Mouse (Mus musculus) forelimb bud, embryonic 11.5 days (tissue): ENCODE data around the gene Grcc10.

Experiments
- DNase-seq: peaks from one replicate; pipeline ENCODE4 v3.0.0-alpha.2; 2012; ENCODE audit warnings: low read depth, low spot score

The Grcc10 gene

DNA sequence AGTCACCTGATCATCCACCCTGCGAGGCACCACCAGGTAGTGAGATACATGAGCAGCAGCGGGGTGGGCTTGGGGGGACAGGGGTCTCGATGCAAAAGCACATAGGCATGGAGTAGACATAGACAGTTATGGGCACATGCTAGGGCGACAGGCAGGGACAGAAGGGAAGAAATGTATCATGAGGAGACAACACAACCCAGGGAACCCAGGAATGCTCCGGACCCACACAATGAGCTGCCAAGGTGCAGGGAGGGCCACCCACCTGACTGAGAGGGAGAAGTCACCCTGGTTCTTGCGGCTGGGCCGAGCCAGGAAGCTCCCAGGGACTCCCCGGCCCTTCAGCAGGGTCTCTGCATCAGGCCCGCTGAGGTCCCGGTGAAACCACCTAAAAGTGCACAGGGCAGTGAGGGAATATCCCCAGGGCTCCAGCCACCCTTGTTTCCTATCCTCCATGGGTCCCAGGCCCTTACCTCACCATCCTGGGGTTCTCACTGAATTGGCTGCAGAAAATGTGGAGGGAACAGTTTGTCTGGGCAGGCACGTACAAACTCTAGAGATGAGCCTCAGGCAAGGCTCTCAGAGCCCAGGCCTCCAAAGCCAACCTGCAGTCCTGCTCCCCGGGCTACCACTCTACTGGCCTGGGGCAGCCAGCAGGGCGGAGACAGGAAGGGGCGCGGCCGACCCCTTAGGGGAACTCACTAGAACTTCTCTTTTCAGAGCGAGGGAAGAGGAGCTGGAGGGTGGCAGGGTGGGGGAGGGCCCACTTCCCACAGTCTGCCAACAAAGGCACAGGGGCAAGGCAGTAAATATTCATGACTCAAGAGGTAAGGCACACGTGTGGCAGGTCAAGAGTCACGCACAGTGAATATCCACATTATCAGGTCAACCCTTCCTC is 8.5 kb downstream of the Grcc10 start:
- no peak for DNase-seq

DNA sequence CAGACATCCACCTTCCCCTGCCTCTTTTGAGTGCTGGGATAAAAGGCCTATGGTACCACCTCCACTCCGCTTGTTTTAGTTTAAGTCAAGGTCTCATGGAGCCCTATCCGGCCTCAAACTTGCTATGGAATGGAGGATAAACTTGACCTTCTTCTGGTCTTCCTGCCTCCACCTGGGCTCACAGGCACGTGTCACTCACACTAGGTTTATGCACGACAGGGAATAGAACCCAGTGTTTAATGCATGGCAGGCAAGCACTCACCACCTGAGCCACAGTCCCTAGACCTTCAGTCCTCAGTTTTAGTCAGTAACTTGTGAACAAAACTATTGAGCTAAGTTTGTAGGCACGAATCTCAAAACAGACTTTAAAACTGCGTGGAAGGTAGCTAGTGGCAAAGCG is 10.1 kb downstream of the Grcc10 start:
- no peak for DNase-seq

- no peak for DNase-seq
Measured at GRCm38 (mm10) chr6:124729850-124730705, 11.1 kb downstream of the Grcc10 start.

- no peak for DNase-seq
Measured at GRCm38 (mm10) chr6:124728621-124729020, 12.6 kb downstream of the Grcc10 start.

- DNase-seq, result no peak
Measured at GRCm38 (mm10) chr6:124724472-124724871, 16.7 kb downstream of the Grcc10 start.

- no peak for DNase-seq
Measured at GRCm38 (mm10) chr6:124723541-124723940, 17.6 kb downstream of the Grcc10 start.

DNA sequence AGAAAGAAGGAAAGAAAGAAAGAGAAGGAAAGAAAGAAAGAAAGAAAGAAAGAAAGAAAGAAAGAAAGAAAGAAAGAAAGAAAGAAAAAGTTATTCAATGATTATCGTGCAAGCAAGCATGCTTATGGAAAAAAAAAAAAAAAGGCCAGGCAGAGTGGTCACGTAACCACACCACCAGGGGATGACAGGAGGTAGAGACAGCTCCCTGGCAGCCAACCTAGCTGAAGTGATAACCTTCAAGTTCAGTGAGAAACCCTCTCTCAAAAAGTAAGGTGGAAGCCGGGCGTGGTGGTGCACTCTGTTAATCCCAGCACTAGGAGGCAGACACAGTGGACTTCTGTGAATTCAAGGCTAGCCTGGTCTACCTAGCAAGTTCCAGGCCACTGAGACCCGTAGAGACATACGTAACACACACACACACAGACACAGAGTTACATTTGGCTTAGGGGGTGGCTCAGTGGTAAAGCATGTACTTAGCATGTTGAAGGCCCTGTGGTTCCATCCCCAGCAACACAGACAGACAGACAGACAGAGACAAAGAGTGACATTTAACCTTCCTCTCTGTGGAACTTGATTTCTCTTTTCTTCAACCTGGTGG is 18.2 kb downstream of the Grcc10 start:
- no peak for DNase-seq

GRCm38 (mm10) chr6:124720904-124721303 is 20.3 kb downstream of the Grcc10 start:
- DNase-seq, result no peak

DNA sequence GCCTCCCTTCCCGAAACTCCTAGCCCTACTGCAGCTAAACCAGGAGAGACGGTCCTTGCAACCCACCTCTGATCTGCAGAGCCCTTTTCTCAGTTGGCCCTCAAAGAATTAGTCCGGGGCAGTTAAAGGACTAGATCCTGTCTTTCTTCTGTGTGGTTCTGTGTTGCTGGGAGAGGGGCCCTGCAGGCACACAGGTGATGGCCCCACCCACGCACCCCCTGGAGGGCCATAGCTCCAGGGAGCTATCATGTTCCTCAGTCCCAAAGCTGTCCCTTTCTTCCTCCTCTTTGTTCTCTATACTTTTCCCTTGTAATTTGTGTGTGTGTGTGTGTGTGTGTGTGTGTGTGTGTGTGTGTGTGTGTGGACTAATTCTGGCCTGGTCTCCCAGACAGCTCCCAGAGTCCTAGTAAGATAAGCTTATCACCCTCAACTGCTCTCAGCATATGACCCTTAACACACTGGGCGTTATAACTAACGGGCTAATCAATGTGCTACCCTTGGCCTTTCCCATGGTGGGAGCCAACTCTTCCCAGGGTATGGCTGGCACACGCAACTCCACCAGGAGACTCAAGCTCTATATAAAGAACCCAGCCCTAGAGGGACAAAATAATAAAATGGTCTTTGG is 21.7 kb downstream of the Grcc10 start:
- DNase-seq, result no peak

DNA sequence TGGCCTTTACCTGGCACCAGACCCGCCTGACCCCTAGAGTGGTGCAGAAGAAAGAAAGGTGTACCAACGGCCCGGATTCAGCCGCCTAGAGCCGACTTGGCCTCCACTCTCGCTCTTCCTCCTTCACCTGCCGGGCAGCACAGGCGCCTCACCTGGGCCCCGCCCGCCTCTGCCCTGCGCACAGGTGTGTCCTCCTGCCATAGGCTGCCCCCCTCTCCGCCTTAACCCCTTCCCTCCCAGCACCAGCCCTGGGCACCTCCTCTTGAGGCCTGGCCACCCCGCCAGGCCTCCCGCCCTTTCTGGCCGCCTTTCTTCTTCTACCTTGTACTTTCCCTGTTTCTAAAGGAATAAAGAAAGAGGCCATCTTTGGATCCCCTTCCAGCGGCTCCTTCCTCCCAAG is 22.5 kb downstream of the Grcc10 start:
- DNase-seq, result no peak

DNA sequence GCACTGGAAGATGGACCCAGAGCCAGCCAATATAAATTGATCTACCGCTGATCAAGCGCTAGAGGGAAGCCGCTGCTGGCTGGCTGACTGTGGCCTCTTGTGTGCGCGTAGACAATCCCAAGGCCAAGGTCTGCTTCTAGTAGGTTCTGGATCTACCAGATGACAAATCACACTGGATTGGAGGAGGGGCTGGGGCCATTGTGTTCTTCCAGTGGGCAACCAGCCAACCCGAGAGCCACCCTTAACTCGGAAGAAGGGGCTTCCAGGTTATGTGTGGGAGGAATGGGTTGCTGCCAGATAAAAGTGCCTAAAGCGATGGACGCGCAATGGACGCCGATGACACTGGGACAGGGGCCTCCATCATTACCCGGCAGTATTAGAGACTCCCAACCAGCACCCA is 23.2 kb downstream of the Grcc10 start:
- no peak for DNase-seq

- DNase-seq, result peak; percentile 30
Measured at GRCm38 (mm10) chr6:124716864-124717490, 24.2 kb downstream of the Grcc10 start.

GRCm38 (mm10) chr6:124712918-124713317 is 28.3 kb downstream of the Grcc10 start:
- no peak for DNase-seq

DNA sequence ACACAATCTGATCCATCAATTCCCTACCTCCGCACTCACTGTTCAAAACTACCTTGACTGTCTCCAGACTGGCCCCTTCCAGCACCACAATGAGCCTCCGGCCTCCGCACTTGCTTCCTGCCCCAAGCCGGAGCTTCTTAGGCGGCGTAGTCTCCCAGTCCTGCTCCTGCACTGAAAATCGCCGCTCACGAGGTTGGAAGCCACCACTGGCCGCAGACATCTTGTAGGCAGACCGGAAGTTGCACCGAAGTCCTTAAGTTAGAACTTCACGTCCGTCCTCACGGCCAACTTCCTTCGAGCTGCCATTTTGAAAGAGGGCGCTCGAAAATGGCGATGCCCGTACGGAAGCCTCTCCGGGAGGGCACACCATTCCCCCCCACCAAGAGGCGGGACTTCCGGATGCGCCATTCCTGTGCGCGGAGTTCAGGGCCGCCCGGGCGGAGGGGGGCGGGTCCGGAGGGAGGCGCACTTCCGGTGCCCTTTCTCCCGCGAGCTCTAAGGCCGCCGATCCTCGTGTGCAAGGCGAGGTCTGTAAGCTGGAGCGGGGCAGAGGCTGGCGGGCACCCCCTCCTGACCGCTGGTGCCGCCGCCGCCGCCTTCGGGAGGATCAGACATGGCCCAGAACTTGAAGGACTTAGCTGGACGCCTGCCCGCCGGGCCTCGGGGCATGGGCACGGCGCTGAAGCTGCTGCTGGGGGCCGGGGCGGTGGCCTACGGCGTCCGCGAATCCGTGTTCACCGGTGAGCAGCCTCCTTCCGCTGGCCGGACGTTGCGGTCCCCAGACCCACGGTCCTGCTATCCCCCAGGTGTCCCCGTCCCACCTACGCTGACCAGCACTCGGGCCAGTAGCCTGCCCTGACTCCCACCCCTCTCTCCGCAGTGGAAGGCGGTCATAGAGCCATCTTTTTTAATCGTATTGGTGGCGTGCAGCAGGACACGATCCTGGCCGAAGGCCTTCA is 29.1 kb downstream of the Grcc10 start, which contains the start of the genes Emg1 and Phb2:
Emg1 (minus strand) TSS at position 355 of the 959 bp plus-strand sequence.
Phb2 (plus strand) TSS at position 513 of the 959 bp plus-strand sequence.
- DNase-seq, result peak; percentile 98

GRCm38 (mm10) chr6:124708289-124708889 is 32.8 kb downstream of the Grcc10 start:
- DNase-seq, result no peak

GRCm38 (mm10) chr6:124706061-124706627 is 35.0 kb downstream of the Grcc10 start:
- no peak for DNase-seq

DNA sequence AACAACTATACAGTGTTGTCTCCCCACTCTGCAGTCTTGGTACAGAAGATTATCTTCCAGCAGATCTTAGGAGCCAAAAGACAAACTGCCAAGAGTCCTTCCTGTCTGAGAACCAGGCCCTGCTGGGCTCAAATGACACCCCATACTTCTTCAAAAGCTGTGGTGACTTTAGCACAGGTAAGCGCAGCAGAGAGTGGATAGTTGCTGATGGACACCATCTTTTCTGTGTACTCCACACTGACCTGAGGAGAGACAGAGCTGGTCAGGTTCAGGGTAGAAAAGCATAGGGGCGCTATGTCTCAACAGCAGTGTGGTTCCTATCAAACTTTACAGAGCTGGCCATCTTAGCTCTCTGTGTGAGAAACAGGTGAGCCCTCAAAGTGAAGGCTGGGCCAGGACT is 36.8 kb downstream of the Grcc10 start:
- DNase-seq, result no peak

- DNase-seq, result no peak
Measured at GRCm38 (mm10) chr6:124703789-124704188, 37.4 kb downstream of the Grcc10 start.

GRCm38 (mm10) chr6:124702784-124703103 is 38.4 kb downstream of the Grcc10 start:
- DNase-seq, result peak; percentile 69
